9 mouse cellular contexts compared by ENCODE assay signal in the genomic region with DNA sequence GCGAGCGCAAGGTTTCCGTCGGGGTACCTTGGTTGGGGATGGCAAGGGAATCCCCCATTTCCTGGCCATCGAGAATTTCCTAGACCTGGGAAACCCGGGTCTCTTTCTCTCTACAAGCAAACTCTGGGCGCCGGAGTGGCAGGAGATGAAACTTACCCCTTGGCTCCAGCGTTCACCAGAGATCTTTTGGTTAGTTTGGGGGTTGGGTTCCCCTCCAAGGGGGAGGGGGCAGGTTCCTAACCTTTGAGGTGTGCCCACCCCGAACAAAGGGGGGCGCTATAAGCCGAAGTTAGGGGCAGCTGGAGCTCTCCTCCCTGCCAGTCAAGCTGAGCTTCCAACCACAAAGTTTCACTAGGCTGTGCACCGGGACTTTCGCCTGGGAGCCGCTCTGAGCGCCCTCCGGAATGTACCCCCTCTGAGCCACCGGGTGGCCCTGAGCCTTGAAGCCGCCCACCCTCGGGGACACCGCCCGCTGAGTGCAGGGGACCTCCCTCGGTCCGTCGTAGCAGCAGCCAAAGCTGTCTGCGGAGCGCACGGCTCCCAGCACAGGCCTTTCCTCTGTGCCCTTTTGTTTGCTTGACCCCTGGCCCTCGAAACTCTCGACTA. TPM values are rescaled to one million over a fixed set of nuclear protein-coding genes. Genes with fewer than 3 reads are reported as not detected.
A peak's percentile ranks its signal among the peaks of the same experiment; 100 is the strongest.
DNase-seq lines count a peak whose midpoint lies in the region; ATAC-seq and TF ChIP-seq lines count a peak whose summit lies in the region.
"Had no signal": no experiment of that assay in that cellular context is flagged by ENCODE, and none has a peak within 500 bp of the region (broad histone marks: within the 10 kb centered on the region; RNA-seq: fewer than 3 reads in every experiment).

No protein-coding gene starts in this region.

- peak overlapping the region; percentile 68 for H3K4me3 ChIP-seq in kidney, embryonic 15.5 days (replicated peaks)
- peak overlapping the region; percentile 65 for H3K4me3 ChIP-seq in embryonic facial prominence, embryonic 13.5 days
- peak overlapping the region; percentile 82 for H3K4me3 ChIP-seq in hindbrain, embryonic 10.5 days
- peak overlapping the region; percentile 28; the same call in 1 of the 2 replicates for H3K4me3 ChIP-seq in liver, adult 2 months (ENCODE audit: insufficient read depth, low read depth, low read length)

- H3K27ac ChIP-seq in kidney, embryonic 15.5 days, result no peak overlapping the region
- H3K27ac ChIP-seq in embryonic facial prominence, embryonic 13.5 days, result no peak overlapping the region
- H3K27ac ChIP-seq in hindbrain, embryonic 10.5 days, result peak overlapping the region; percentile 89
- no peak overlapping the region for H3K27ac ChIP-seq in liver, adult 2 months (replicated peaks; ENCODE audit: insufficient read depth, low read depth, low read length)

- no peaks in the 10 kb centered on the region for H3K36me3 ChIP-seq in kidney, embryonic 15.5 days
- H3K36me3 ChIP-seq in embryonic facial prominence, embryonic 13.5 days, result no peaks in the 10 kb centered on the region; the same call in 1 of the 2 replicates
- H3K36me3 ChIP-seq in hindbrain, embryonic 10.5 days, result no peaks in the 10 kb centered on the region
- no peaks in the 10 kb centered on the region for H3K36me3 ChIP-seq in liver, adult 2 months (ENCODE audit: control insufficient read depth, insufficient read depth, low read length)

- under 1% methylated on average over 30 of the region's 30 CpGs for WGBS in kidney, embryonic 15.5 days
- under 1% methylated on average over 30 of the region's 30 CpGs for WGBS in embryonic facial prominence, embryonic 13.5 days
- WGBS in hindbrain, embryonic 10.5 days, result under 1% methylated on average over 30 of the region's 30 CpGs
- 3% methylated on average over 30 of the region's 30 CpGs for WGBS in liver, adult 2 months

- peak; percentile 4; the same call in 1 of the 2 replicates for TF ChIP-seq CTCF in liver, adult 2 months (IDR thresholded peaks at IDR 0.05; ENCODE audit: low read depth, low read length)

- no peak for TF ChIP-seq POLR2A in liver, adult 2 months (IDR thresholded peaks at IDR 0.05; ENCODE audit: extremely low read depth, insufficient read depth, low read length)

- no peak for ATAC-seq in kidney, embryonic 15.5 days (replicated peaks; ENCODE audit: low FRiP score)
- ATAC-seq in embryonic facial prominence, embryonic 13.5 days (ENCODE audit: insufficient number of reproducible peaks, insufficient read depth, low FRiP score, low TSS enrichment, low read depth), result no peak

- no peak for DNase-seq in kidney, postnatal 25 days
- peak; percentile 81 for DNase-seq in adrenal gland, adult 2 months
- DNase-seq in hindbrain, embryonic 10.5 days (ENCODE audit: low spot score), result peak; percentile 81
- DNase-seq in liver, adult 2 months (ENCODE audit: extremely low read depth, low read depth, low spot score), result peak; percentile 23
- peak; percentile 78 for DNase-seq in neural tube, embryonic 10.5 days (ENCODE audit: extremely low spot score, low spot score)
- DNase-seq in thymus, postnatal 25 days, result peak; percentile 47

- peak overlapping the region; percentile 100 for H3K4me2 ChIP-seq in kidney, embryonic 15.5 days
- H3K4me2 ChIP-seq in embryonic facial prominence, embryonic 13.5 days, result peak overlapping the region; percentile 98

- peaks cover 61% of the 10 kb centered on the region for H3K4me1 ChIP-seq in kidney, embryonic 15.5 days
- peaks cover 48% of the 10 kb centered on the region for H3K4me1 ChIP-seq in embryonic facial prominence, embryonic 13.5 days
- peaks cover 67% of the 10 kb centered on the region for H3K4me1 ChIP-seq in hindbrain, embryonic 10.5 days (replicated peaks)
- peaks cover 6% of the 10 kb centered on the region; the same call in 1 of the 2 replicates for H3K4me1 ChIP-seq in liver, adult 2 months (ENCODE audit: control insufficient read depth, insufficient read depth, low read length)

- H3K79me2 ChIP-seq in liver, adult 2 months (ENCODE audit: control insufficient read depth, insufficient read depth, low read length), result no peaks in the 10 kb centered on the region

- no peaks in the 10 kb centered on the region for H3K9me3 ChIP-seq in kidney, embryonic 15.5 days (replicated peaks)
- no peaks in the 10 kb centered on the region for H3K9me3 ChIP-seq in embryonic facial prominence, embryonic 13.5 days
- no peaks in the 10 kb centered on the region for H3K9me3 ChIP-seq in hindbrain, embryonic 10.5 days

- H3K27me3 ChIP-seq in kidney, embryonic 15.5 days, result peaks cover 81% of the 10 kb centered on the region
- H3K27me3 ChIP-seq in embryonic facial prominence, embryonic 13.5 days, result peaks cover 69% of the 10 kb centered on the region
- H3K27me3 ChIP-seq in hindbrain, embryonic 10.5 days (ENCODE audit: insufficient read depth, poor library complexity, severe bottlenecking), result peaks cover 68% of the 10 kb centered on the region
- H3K27me3 ChIP-seq in liver, adult 2 months (ENCODE audit: control insufficient read depth, insufficient read depth, low read length), result peaks cover 20% of the 10 kb centered on the region

- no peak overlapping the region for H3K9ac ChIP-seq in kidney, embryonic 15.5 days
- peak overlapping the region; percentile 76 for H3K9ac ChIP-seq in embryonic facial prominence, embryonic 13.5 days
- no peak overlapping the region for H3K9ac ChIP-seq in liver, adult 2 months (ENCODE audit: low read depth, low read length)

RNA-seq across cellular contexts. Expression of gene Nr4a3, which starts 2.9 kb away (rescaled TPM):
- 0.12 and 0.13 TPM in 2 replicates for polyA plus RNA-seq in kidney, embryonic 15.5 days (2015; fragmentation: Nextera tagmentation; extraction: Ambion mirVana)
- total RNA-seq in adrenal gland, adult 2 months (2021), result 100 to 1,000 TPM in 1 of 2 experiments, 10 to 100 TPM in 1; 45.6 to 171 TPM
- polyA plus RNA-seq in adrenal gland, adult 2 months (2012; rRNA removed), result 108 and 138 TPM in 2 replicates
- polyA plus RNA-seq in embryonic facial prominence, embryonic 13.5 days (2015; fragmentation: Nextera tagmentation; extraction: Ambion mirVana), result 1.0 TPM in 2 replicates
- polyA plus RNA-seq in hindbrain, embryonic 10.5 days (2016; fragmentation: Nextera tagmentation; extraction: Ambion mirVana), result 0.44 and 1.2 TPM in 2 replicates
- total RNA-seq in liver, adult 2 months (2014; rRNA removed), result under 0.01 and 0.13 TPM in 2 replicates
- polyA plus RNA-seq in liver, adult 2 months (2012; rRNA removed), result not detected in 2 replicates
- total RNA-seq: MEL had no signal

Comparison
In these comparisons a context has a peak if more than half of its experiments do, and no peak if none do; other contexts are left out.
1. H3K4me3 ChIP-seq: peak in every context shown above with its lines; median percentile 82 in hindbrain, embryonic 10.5 days; 68 in kidney, embryonic 15.5 days; 65 in embryonic facial prominence, embryonic 13.5 days; 28 in liver, adult 2 months.
2. DNase-seq: peak in adrenal gland, adult 2 months (single experiment), hindbrain, embryonic 10.5 days (single experiment), liver, adult 2 months (single experiment), neural tube, embryonic 10.5 days (single experiment) and thymus, postnatal 25 days (single experiment); none in kidney, postnatal 25 days (0 of 2).
3. RNA of gene Nr4a3, which starts 2.9 kb away (polyA plus RNA-seq): 108 to 138 TPM in adrenal gland, adult 2 months; 0.44 to 1.2 TPM in hindbrain, embryonic 10.5 days, 1.0 TPM in embryonic facial prominence, embryonic 13.5 days, 0.12 to 0.13 TPM in kidney, embryonic 15.5 days and not detected in liver, adult 2 months; every median in the first group is over 10 times any median in the second.